Mouse (Mus musculus): ENCODE data around the gene Ttc12. TPM values are rescaled to one million over a fixed set of nuclear protein-coding genes. Genes with fewer than 3 reads are reported as not detected.

The Ttc12 gene
- total and polyA plus RNA-seq, 3 experiments, result 0.44 to 0.67 (median 0.59) TPM

DNA sequence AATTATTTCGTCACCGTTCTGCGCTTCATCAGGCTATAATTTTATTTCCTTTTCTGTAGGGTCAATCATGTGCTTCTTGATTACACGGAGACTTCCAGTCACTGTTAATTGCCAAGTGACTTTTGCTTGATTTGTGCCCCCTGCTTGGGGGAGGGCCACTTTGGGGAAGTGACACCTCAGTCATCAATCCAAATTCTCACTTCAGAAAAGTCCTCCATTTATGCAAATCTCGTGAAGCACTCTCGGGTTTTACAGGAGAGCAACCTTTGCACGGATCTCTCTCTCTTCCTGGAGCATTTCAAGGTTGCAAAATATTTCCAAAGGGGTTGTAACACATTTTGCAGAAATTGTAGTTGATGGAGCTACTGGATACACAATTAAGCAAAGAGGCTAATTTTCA lies 45.2 kb upstream of the Ttc12 start:
- Histone ChIP-seq H3K9me3 (replicated peaks; ENCODE audit: low read length) (no peaks in the 10 kb centered on the region), H3K4me1 (ENCODE audit: control insufficient read depth in 1 of 2, insufficient read depth in 2 of 2) (peaks cover 21 to 53% of the 10 kb centered on the region in 2 experiments), H3K27ac (ENCODE audit: insufficient read depth, low read depth) (peak overlapping the region; percentile 90), H3K79me2 (replicated peaks; ENCODE audit: control insufficient read depth, extremely low read depth, insufficient read depth, poor library complexity, severe bottlenecking) (no peaks in the 10 kb centered on the region), H3K4me3 (replicated peaks in 1 of 3; ENCODE audit: low read depth in 2 of 3, low read length in 2 of 3, poor library complexity in 1 of 3) (peak overlapping the region; percentile 12 to 42 (median 29)), H3K9ac (ENCODE audit: insufficient read depth, low read depth) (peak overlapping the region; percentile 30), H3K4me2 (ENCODE audit: insufficient read depth, low read depth, poor library complexity, severe bottlenecking) (peak overlapping the region; percentile 97), H3K27me3 (replicated peaks) (peaks cover 2% of the 10 kb centered on the region), H3K36me3 (replicated peaks in 1 of 2; ENCODE audit: control insufficient read depth in 1 of 2, insufficient read depth in 1 of 2, low read length in 1 of 2) (no peaks in the 10 kb centered on the region)
- in situ Hi-C loops (cut with MboI; ENCODE audit: low pct_ligation_motif_present, low pct_unique_long_range_greater_than_20kb, low sequenced_read_pairs), result loop anchor here (25.0 kb wide), 1 partner anchor 1006 kb away; the partner anchor contains the start of gene Pts
- TF ChIP-seq CTCF (conservative IDR thresholded peaks at IDR 0.05 in 1 of 2, IDR thresholded peaks at IDR 0.05 in 1 of 2; ENCODE audit: low read depth in 2 of 2, low read length in 2 of 2) (no peak), EP300 (IDR thresholded peaks at IDR 0.05; ENCODE audit: low read length) (peak; percentile 87), CHD2 (IDR thresholded peaks at IDR 0.05; ENCODE audit: low read length) (peak; percentile 72), CHD1 (IDR thresholded peaks at IDR 0.05; ENCODE audit: low read depth, low read length) (0 out of 2 replicates have a peak, but pooled peaks have one; percentile 84), IRF4 (IDR thresholded peaks at IDR 0.05; ENCODE audit: low read depth, low read length) (peak; percentile 88), NELFE (IDR thresholded peaks at IDR 0.05; ENCODE audit: low read depth, low read length) (no peak), MYC (IDR thresholded peaks at IDR 0.05; ENCODE audit: low read depth, low read length) (0 out of 2 replicates have a peak, but pooled peaks have one; percentile 4), MEF2A (IDR thresholded peaks at IDR 0.05; ENCODE audit: borderline replicate concordance, low read depth, low read length) (peak; percentile 56; the same call in 1 of the 2 replicates), BHLHE40 (IDR thresholded peaks at IDR 0.05; ENCODE audit: low read depth, low read length) (peak; percentile 79), TCF12 (IDR thresholded peaks at IDR 0.05; ENCODE audit: low read depth, low read length) (peak; percentile 27; the same call in 1 of the 2 replicates), RAD21 (IDR thresholded peaks at IDR 0.05; ENCODE audit: low read depth, low read length) (no peak), ETS1 (conservative IDR thresholded peaks at IDR 0.05; ENCODE audit: low read depth, low read length) (peak; percentile 36)
- peak; percentile 77 for DNase-seq (ENCODE audit: extremely low read depth)
- dilution Hi-C loops (cut with MboI; ENCODE audit: extremely low pct_ligation_motif_present, extremely low pct_unique_long_range_greater_than_20kb, low sequenced_read_pairs), result no loop called here

DNA sequence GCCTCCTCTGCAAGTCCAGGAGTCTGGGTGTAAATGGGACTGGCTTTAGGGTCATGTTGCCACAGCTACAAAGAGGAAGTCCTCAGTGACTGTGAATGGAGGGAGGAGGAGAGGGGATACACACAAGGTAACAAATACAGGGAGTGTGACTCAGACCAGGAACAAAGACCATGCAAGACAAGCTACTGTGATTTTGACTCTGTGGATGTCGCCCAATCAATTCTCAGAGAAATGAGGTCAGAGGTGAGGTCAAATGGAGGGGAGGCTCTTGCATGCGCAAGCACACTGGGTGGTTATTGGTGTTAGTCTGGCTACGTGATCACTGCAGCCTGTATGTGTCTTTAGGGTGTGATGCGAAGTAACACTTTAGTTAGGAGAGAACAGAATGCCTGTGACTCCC lies 44.7 kb upstream of the Ttc12 start:
- dilution Hi-C loops (cut with MboI; ENCODE audit: extremely low pct_ligation_motif_present, extremely low pct_unique_long_range_greater_than_20kb, low sequenced_read_pairs), result no loop called here
- peak; percentile 58 for TF ChIP-seq EP300 (IDR thresholded peaks at IDR 0.05; ENCODE audit: low read length)
- TF ChIP-seq ZMIZ1 (IDR thresholded peaks at IDR 0.05; ENCODE audit: low read depth, low read length), result peak; percentile 42
- peak; percentile 71 for TF ChIP-seq BHLHE40 (IDR thresholded peaks at IDR 0.05; ENCODE audit: low read depth, low read length)
- TF ChIP-seq CHD1 (IDR thresholded peaks at IDR 0.05; ENCODE audit: low read depth, low read length), result no peak
- no peak for TF ChIP-seq KAT2A (IDR thresholded peaks at IDR 0.05; ENCODE audit: insufficient replicate concordance, low read length)
- peak; percentile 64 for TF ChIP-seq TBP (conservative IDR thresholded peaks at IDR 0.05; ENCODE audit: low read depth, low read length)
- peak; percentile 79 for TF ChIP-seq ELF1 (IDR thresholded peaks at IDR 0.05; ENCODE audit: low read depth, low read length)
- TF ChIP-seq POLR2A (IDR thresholded peaks at IDR 0.05; ENCODE audit: low read depth, low read length), result peak; percentile 60
- TF ChIP-seq ZC3H11A (IDR thresholded peaks at IDR 0.05; ENCODE audit: low read depth, low read length), result no peak
- TF ChIP-seq RAD21 (IDR thresholded peaks at IDR 0.05; ENCODE audit: low read depth, low read length), result no peak
- TF ChIP-seq NELFE (IDR thresholded peaks at IDR 0.05; ENCODE audit: low read depth, low read length), result 0 out of 2 replicates have a peak, but pooled peaks have one; percentile 32
- no peak for TF ChIP-seq E2F4 (IDR thresholded peaks at IDR 0.05; ENCODE audit: insufficient replicate concordance, low read depth, low read length)
- TF ChIP-seq MAX (IDR thresholded peaks at IDR 0.05; ENCODE audit: low read length), result no peak
- TF ChIP-seq CHD2 (IDR thresholded peaks at IDR 0.05; ENCODE audit: low read length), result no peak
- no peak for TF ChIP-seq USF1 (IDR thresholded peaks at IDR 0.05; ENCODE audit: low read depth, low read length)
- TF ChIP-seq ZNF384 (IDR thresholded peaks at IDR 0.05; ENCODE audit: low read depth, low read length), result no peak
- TF ChIP-seq JUN (IDR thresholded peaks at IDR 0.05; ENCODE audit: insufficient read depth, low read depth, low read length), result peak; percentile 90
- TF ChIP-seq PAX5 (IDR thresholded peaks at IDR 0.05; ENCODE audit: low read length), result no peak
- TF ChIP-seq MEF2A (IDR thresholded peaks at IDR 0.05; ENCODE audit: borderline replicate concordance, low read depth, low read length), result no peak; the same call in 1 of the 2 replicates
- peak; percentile 78 for TF ChIP-seq ETS1 (conservative IDR thresholded peaks at IDR 0.05; ENCODE audit: low read depth, low read length)
- 0 out of 2 replicates have a peak, but pooled peaks have one; percentile 31 for TF ChIP-seq TCF12 (IDR thresholded peaks at IDR 0.05; ENCODE audit: low read depth, low read length)
- TF ChIP-seq JUND (conservative IDR thresholded peaks at IDR 0.05; ENCODE audit: low read depth, low read length), result peak; percentile 92
- peak; percentile 96 for TF ChIP-seq IRF4 (IDR thresholded peaks at IDR 0.05; ENCODE audit: low read depth, low read length)
- TF ChIP-seq SMC3 (IDR thresholded peaks at IDR 0.05; ENCODE audit: low read depth, low read length), result no peak
- TF ChIP-seq MYC (IDR thresholded peaks at IDR 0.05; ENCODE audit: low read depth, low read length), result no peak
- TF ChIP-seq HCFC1 (IDR thresholded peaks at IDR 0.05; ENCODE audit: low read depth, low read length), result peak; percentile 34; the same call in 1 of the 2 replicates
- no peak for TF ChIP-seq UBTF (IDR thresholded peaks at IDR 0.05; ENCODE audit: low read depth, low read length)
- TF ChIP-seq MAZ (IDR thresholded peaks at IDR 0.05; ENCODE audit: low read depth, low read length), result no peak

More for the DNA sequence above, 44.7 kb upstream of the Ttc12 start:
- Histone ChIP-seq H3K4me3 (replicated peaks in 1 of 3; ENCODE audit: low read depth in 2 of 3, low read length in 2 of 3, poor library complexity in 1 of 3) (peak overlapping the region in 2 of 3 experiments; percentile 29 to 42), H3K9ac (ENCODE audit: insufficient read depth, low read depth) (peak overlapping the region; percentile 74; the same call in 1 of the 2 replicates), H3K9me3 (replicated peaks; ENCODE audit: low read length) (no peaks in the 10 kb centered on the region), H3K4me1 (ENCODE audit: control insufficient read depth in 1 of 2, insufficient read depth in 2 of 2) (peaks cover 21 to 53% of the 10 kb centered on the region in 2 experiments), H3K27ac (ENCODE audit: insufficient read depth, low read depth) (peak overlapping the region; percentile 90), H3K4me2 (ENCODE audit: insufficient read depth, low read depth, poor library complexity, severe bottlenecking) (peak overlapping the region; percentile 97; the same call in 1 of the 2 replicates), H3K79me2 (replicated peaks; ENCODE audit: control insufficient read depth, extremely low read depth, insufficient read depth, poor library complexity, severe bottlenecking) (no peaks in the 10 kb centered on the region), H3K36me3 (replicated peaks in 1 of 2; ENCODE audit: control insufficient read depth in 1 of 2, insufficient read depth in 1 of 2, low read length in 1 of 2) (no peaks in the 10 kb centered on the region), H3K27me3 (replicated peaks) (peaks cover 3% of the 10 kb centered on the region)
- in situ Hi-C loops (cut with MboI; ENCODE audit: low pct_ligation_motif_present, low pct_unique_long_range_greater_than_20kb, low sequenced_read_pairs), result loop anchor here (25.0 kb wide), 1 partner anchor 1007 kb away; the partner anchor contains the start of gene Pts
- peak; percentile 94 for DNase-seq (ENCODE audit: extremely low read depth)
